Mouse (Mus musculus) forebrain, embryonic 15.5 days (tissue): ENCODE results near the gene Tpcn2. TPM values are rescaled to one million over a fixed set of nuclear protein-coding genes. Genes with fewer than 3 reads are reported as not detected.

Experiments
- ATAC-seq: fragments of 200-750 bp; cut with Nextera tagmentation; replicated peaks from 2 replicates; pipeline ENCODE4 v1.8.0; 2017; ENCODE audit warnings: mild to moderate bottlenecking, moderate TSS enrichment, moderate library complexity
- H3K27ac ChIP-seq: fragments of 300-500 bp; sonication (generic); replicated peaks from 2 replicates; pipeline ENCODE4 v1.5.1; 2015; ENCODE audit warnings: mild to moderate bottlenecking, inconsistent platforms
- H3K27me3 ChIP-seq: fragments of 300-500 bp; sonication (generic); 2 replicates; pipeline ENCODE4 v1.6.1; 2015; ENCODE audit warnings: inconsistent platforms
- H3K36me3 ChIP-seq: fragments of 300-500 bp; sonication (generic); 2 replicates; pipeline ENCODE4 v1.6.1; 2015; ENCODE audit warnings: mild to moderate bottlenecking, inconsistent platforms
- H3K4me1 ChIP-seq: fragments of 300-500 bp; sonication (generic); 2 replicates; pipeline ENCODE4 v1.6.1; 2015; ENCODE audit warnings: inconsistent platforms
- H3K4me2 ChIP-seq: fragments of 300-500 bp; sonication (generic); replicated peaks from 2 replicates; pipeline ENCODE4 v1.6.1; 2015; ENCODE audit warnings: mild to moderate bottlenecking, inconsistent platforms
- H3K4me3 ChIP-seq: fragments of 300-500 bp; sonication (generic); 2 replicates; pipeline ENCODE4 v1.5.1; 2015; ENCODE audit warnings: mild to moderate bottlenecking, inconsistent platforms
- H3K9ac ChIP-seq: fragments of 300-500 bp; sonication (generic); replicated peaks from 2 replicates; pipeline ENCODE4 v1.6.1; 2015; ENCODE audit warnings: mild to moderate bottlenecking, inconsistent platforms
- H3K9me3 ChIP-seq: fragments of 300-500 bp; sonication (generic); 2 replicates; pipeline ENCODE4 v1.6.1; 2016; ENCODE audit warnings: inconsistent platforms
- WGBS: fragments of 180-500 bp; shearing (Covaris S2); methylation state at CpG from one replicate; pipeline ENCODE4 v1.1.7; 2015; ENCODE audit warnings: mixed read lengths; 5-methylcytosine and 5-hydroxymethylcytosine counted together
- polyA plus RNA-seq: library from polyadenylated mRNA; unstranded; fragments of >200 nt; fragmentation: Nextera tagmentation; extraction: Ambion mirVana; gene quantifications from 2 replicates; pipeline ENCODE4 v1.2.1, GENCODE M21; 2015

The Tpcn2 gene
- polyA plus RNA-seq, 1 experiment from 2014 or later: 2.9 TPM

- Histone ChIP-seq H3K9me3 (no peaks in the 10 kb centered on the region), H3K36me3 (no peaks in the 10 kb centered on the region), H3K9ac (no peak overlapping the region), H3K27me3 (no peaks in the 10 kb centered on the region), H3K4me3 (no peak overlapping the region), H3K4me1 (peaks cover 2% of the 10 kb centered on the region; the same call in 1 of the 2 replicates), H3K4me2 (no peak overlapping the region), H3K27ac (no peak overlapping the region)
- WGBS: 78% methylated on average over 1 of the region's 1 CpGs
- ATAC-seq: no peak
Observed at GRCm38 (mm10) chr7:145154066-145154465, 129.7 kb downstream of the Tpcn2 start.

- WGBS: 85% methylated on average over 3 of the region's 3 CpGs
- Histone ChIP-seq H3K9me3 (no peaks in the 10 kb centered on the region), H3K27me3 (no peaks in the 10 kb centered on the region), H3K4me2 (no peak overlapping the region), H3K36me3 (no peaks in the 10 kb centered on the region), H3K4me3 (no peak overlapping the region), H3K4me1 (no peaks in the 10 kb centered on the region), H3K27ac (no peak overlapping the region), H3K9ac (no peak overlapping the region)
- no peak for ATAC-seq
Observed at GRCm38 (mm10) chr7:145151845-145152244, 132.0 kb downstream of the Tpcn2 start.

- Histone ChIP-seq H3K9me3 (no peaks in the 10 kb centered on the region), H3K4me1 (no peaks in the 10 kb centered on the region; the same call in 1 of the 2 replicates), H3K27ac (no peak overlapping the region), H3K36me3 (no peaks in the 10 kb centered on the region), H3K9ac (no peak overlapping the region), H3K27me3 (no peaks in the 10 kb centered on the region), H3K4me2 (no peak overlapping the region), H3K4me3 (no peak overlapping the region)
- no peak for ATAC-seq
- 90% methylated on average over 4 of the region's 4 CpGs for WGBS
Observed at GRCm38 (mm10) chr7:145148902-145149301, 134.9 kb downstream of the Tpcn2 start.

GRCm38 (mm10) chr7:145147973-145148698 lies 135.7 kb downstream of the Tpcn2 start:
- Histone ChIP-seq H3K9ac (no peak overlapping the region), H3K36me3 (no peaks in the 10 kb centered on the region), H3K4me1 (no peaks in the 10 kb centered on the region; the same call in 1 of the 2 replicates), H3K27ac (no peak overlapping the region), H3K4me3 (no peak overlapping the region), H3K27me3 (no peaks in the 10 kb centered on the region), H3K9me3 (no peaks in the 10 kb centered on the region), H3K4me2 (no peak overlapping the region)
- ATAC-seq: no peak
- WGBS: 85% methylated on average over 5 of the region's 5 CpGs

GRCm38 (mm10) chr7:145146252-145146930 lies 137.4 kb downstream of the Tpcn2 start:
- ATAC-seq: no peak
- Histone ChIP-seq H3K4me1 (no peaks in the 10 kb centered on the region; the same call in 1 of the 2 replicates), H3K4me2 (no peak overlapping the region)

GRCm38 (mm10) chr7:145143502-145144070 lies 140.2 kb downstream of the Tpcn2 start:
- H3K27me3 ChIP-seq: no peaks in the 10 kb centered on the region
- H3K4me2 ChIP-seq: no peak overlapping the region
- no peaks in the 10 kb centered on the region for H3K36me3 ChIP-seq
- no peaks in the 10 kb centered on the region; the same call in 1 of the 2 replicates for H3K4me1 ChIP-seq
- H3K4me3 ChIP-seq: no peak overlapping the region
- no peaks in the 10 kb centered on the region for H3K9me3 ChIP-seq
- H3K9ac ChIP-seq: no peak overlapping the region
- H3K27ac ChIP-seq: no peak overlapping the region
- 72% methylated on average over 3 of the region's 3 CpGs for WGBS
- ATAC-seq: no peak

More at GRCm38 (mm10) chr7:145146252-145146930, 137.4 kb downstream of the Tpcn2 start:
- no peak overlapping the region for H3K4me3 ChIP-seq
- no peaks in the 10 kb centered on the region for H3K9me3 ChIP-seq
- no peak overlapping the region for H3K9ac ChIP-seq
- H3K27me3 ChIP-seq: no peaks in the 10 kb centered on the region
- H3K27ac ChIP-seq: no peak overlapping the region
- H3K36me3 ChIP-seq: no peaks in the 10 kb centered on the region

- 56% methylated on average over 2 of the region's 2 CpGs for WGBS
- Histone ChIP-seq H3K27ac (no peak overlapping the region), H3K9me3 (no peaks in the 10 kb centered on the region), H3K4me2 (no peak overlapping the region), H3K4me3 (no peak overlapping the region), H3K4me1 (no peaks in the 10 kb centered on the region; the same call in 1 of the 2 replicates), H3K36me3 (no peaks in the 10 kb centered on the region), H3K9ac (no peak overlapping the region), H3K27me3 (no peaks in the 10 kb centered on the region)
- no peak for ATAC-seq
Observed at GRCm38 (mm10) chr7:145140656-145141055, 143.2 kb downstream of the Tpcn2 start.

- H3K36me3 ChIP-seq: no peaks in the 10 kb centered on the region
- H3K4me3 ChIP-seq: no peak overlapping the region
- H3K27me3 ChIP-seq: no peaks in the 10 kb centered on the region
- WGBS: 89% methylated on average over 3 of the region's 3 CpGs
- no peak overlapping the region for H3K4me2 ChIP-seq
- no peak for ATAC-seq
- no peak overlapping the region for H3K9ac ChIP-seq
- H3K27ac ChIP-seq: no peak overlapping the region
- no peaks in the 10 kb centered on the region for H3K9me3 ChIP-seq
- H3K4me1 ChIP-seq: no peaks in the 10 kb centered on the region; the same call in 1 of the 2 replicates
Observed at GRCm38 (mm10) chr7:145139576-145139975, 144.2 kb downstream of the Tpcn2 start.

- ATAC-seq: no peak
- WGBS: 67% methylated on average over 1 of the region's 1 CpGs
Observed at GRCm38 (mm10) chr7:145139100-145139499, 144.7 kb downstream of the Tpcn2 start.

GRCm38 (mm10) chr7:145137871-145138270 lies 145.9 kb downstream of the Tpcn2 start:
- H3K36me3 ChIP-seq: no peaks in the 10 kb centered on the region
- no peaks in the 10 kb centered on the region for H3K9me3 ChIP-seq
- H3K4me1 ChIP-seq: no peaks in the 10 kb centered on the region
- H3K4me3 ChIP-seq: no peak overlapping the region
- no peak for ATAC-seq
- 95% methylated on average over 1 of the region's 1 CpGs for WGBS
- no peak overlapping the region for H3K4me2 ChIP-seq
- no peak overlapping the region for H3K27ac ChIP-seq
- no peak overlapping the region for H3K9ac ChIP-seq
- no peaks in the 10 kb centered on the region for H3K27me3 ChIP-seq

More at GRCm38 (mm10) chr7:145139100-145139499, 144.7 kb downstream of the Tpcn2 start:
- H3K4me3 ChIP-seq: no peak overlapping the region
- no peak overlapping the region for H3K27ac ChIP-seq
- H3K9me3 ChIP-seq: no peaks in the 10 kb centered on the region
- H3K27me3 ChIP-seq: no peaks in the 10 kb centered on the region
- no peak overlapping the region for H3K9ac ChIP-seq
- H3K36me3 ChIP-seq: no peaks in the 10 kb centered on the region
- no peaks in the 10 kb centered on the region; the same call in 1 of the 2 replicates for H3K4me1 ChIP-seq
- H3K4me2 ChIP-seq: no peak overlapping the region

- Histone ChIP-seq H3K4me1 (no peaks in the 10 kb centered on the region), H3K27ac (no peak overlapping the region), H3K9ac (no peak overlapping the region), H3K9me3 (no peaks in the 10 kb centered on the region), H3K4me3 (no peak overlapping the region), H3K4me2 (no peak overlapping the region), H3K27me3 (no peaks in the 10 kb centered on the region), H3K36me3 (no peaks in the 10 kb centered on the region)
- ATAC-seq: no peak
- WGBS: 93% methylated on average over 4 of the region's 4 CpGs
Observed at GRCm38 (mm10) chr7:145136831-145137230, 147.0 kb downstream of the Tpcn2 start.
